Mouse (Mus musculus) E14TG2a.4 (cell line): ENCODE measurements at regions not wholly inside any gene's neighbourhood (a gene's known extent, or its start where the extent isn't known, plus 50 kb on each side); places are given as distances from the start of the nearest gene placed in this dataset.

Source experiments
- CTCF ChIP-seq: conservative IDR thresholded peaks from 2 replicates; pipeline ENCODE4 v1.5.1; 2014; ENCODE audit warnings: low read length
- NANOG ChIP-seq: IDR thresholded peaks from 2 replicates; pipeline ENCODE4 v1.6.1; 2014; ENCODE audit warnings: borderline replicate concordance, low read length, mixed read lengths
- POU5F1 ChIP-seq: IDR thresholded peaks from 2 replicates; pipeline ENCODE4 v1.6.1; 2014; ENCODE audit warnings: low read length, borderline replicate concordance

GRCm38 (mm10) chr10:91583204-91583603, 402.1 kb upstream of the Tmpo start:
- no peak for TF ChIP-seq CTCF
- no peak for TF ChIP-seq POU5F1
- TF ChIP-seq NANOG: no peak
